In genomic region chr6:7846726-7847439, GRCm38 (mm10) we compare ENCODE assay signal across 11 mouse cellular contexts. TPM values are rescaled to one million over a fixed set of nuclear protein-coding genes. Genes with fewer than 3 reads are reported as not detected.
DNase-seq lines count a peak whose midpoint lies in the region; ATAC-seq and TF ChIP-seq lines count a peak whose summit lies in the region.
"Had no signal": no experiment of that assay in that cellular context is flagged by ENCODE, and none has a peak within 500 bp of the region (broad histone marks: within the 10 kb centered on the region; RNA-seq: fewer than 3 reads in every experiment).

No protein-coding gene starts in this region.

- no peaks in the 10 kb centered on the region for H3K4me1 ChIP-seq in midbrain, embryonic 11.5 days (ENCODE audit: control insufficient read depth, insufficient read depth, low read length)
- peaks cover 30% of the 10 kb centered on the region for H3K4me1 ChIP-seq in midbrain, embryonic 10.5 days
- H3K4me1 ChIP-seq in liver, postnatal 0 days (ENCODE audit: insufficient read depth): peaks cover 27% of the 10 kb centered on the region

- H3K36me3 ChIP-seq in midbrain, embryonic 11.5 days (ENCODE audit: control insufficient read depth, insufficient read depth, low read length): no peaks in the 10 kb centered on the region
- no peaks in the 10 kb centered on the region for H3K36me3 ChIP-seq in midbrain, embryonic 10.5 days
- 0 out of 2 replicates have a peak, but pooled peaks cover 3% of the 10 kb centered on the region for H3K36me3 ChIP-seq in liver, postnatal 0 days (replicated peaks; ENCODE audit: insufficient read depth, low read length)

- TF ChIP-seq CTCF in gastrocnemius, adult 2 months (IDR thresholded peaks at IDR 0.05): no peak
- TF ChIP-seq CTCF in liver, postnatal 0 days (IDR thresholded peaks at IDR 0.05; ENCODE audit: low read depth): no peak

- DNase-seq in gastrocnemius, adult 2 months: no peak
- no peak for DNase-seq in gastrocnemius, postnatal 36 days
- DNase-seq in midbrain, embryonic 11.5 days (ENCODE audit: low spot score, missing footprints): peak; percentile 81
- no peak for DNase-seq in midbrain, embryonic 10.5 days (ENCODE audit: low spot score)
- DNase-seq in liver, postnatal 0 days: no peak
- DNase-seq in thymus, postnatal 36 days: peak; percentile 51 to 76
- no peak for DNase-seq in left cerebral cortex, adult 8-10 months (ENCODE audit: low spot score in 2 of 2)
- no peak for DNase-seq in c-Kit-positive CD71-positive TER-119-positive erythroid progenitor cells, embryonic 14.5 days (ENCODE audit: low spot score)
- DNase-seq: cerebellum, adult 11-12 months; kidney, adult 18-20 months; right cerebral cortex, postnatal 14 days had no signal

- no peak for TF ChIP-seq EP300 in liver, postnatal 0 days (IDR thresholded peaks at IDR 0.05; ENCODE audit: low read depth)

- H3K9me3 ChIP-seq in midbrain, embryonic 11.5 days (ENCODE audit: control insufficient read depth, low read length): no peaks in the 10 kb centered on the region
- no peaks in the 10 kb centered on the region for H3K9me3 ChIP-seq in midbrain, embryonic 10.5 days (replicated peaks)
- no peaks in the 10 kb centered on the region for H3K9me3 ChIP-seq in liver, postnatal 0 days (ENCODE audit: low read length)

- H3K4me2 ChIP-seq in midbrain, embryonic 11.5 days: no peak overlapping the region; the same call in 1 of the 2 replicates
- H3K4me2 ChIP-seq in liver, postnatal 0 days (ENCODE audit: low read depth, low read length): peak overlapping the region; percentile 64

- H3K27me3 ChIP-seq in midbrain, embryonic 11.5 days (ENCODE audit: control insufficient read depth, insufficient read depth, low read length): no peaks in the 10 kb centered on the region
- no peaks in the 10 kb centered on the region for H3K27me3 ChIP-seq in midbrain, embryonic 10.5 days (ENCODE audit: low read depth, poor library complexity, severe bottlenecking)
- H3K27me3 ChIP-seq in liver, postnatal 0 days (ENCODE audit: insufficient read depth, low read length): no peaks in the 10 kb centered on the region

- H3K27ac ChIP-seq in gastrocnemius, adult 2 months: no peak overlapping the region; the same call in 1 of the 2 replicates
- H3K27ac ChIP-seq in midbrain, embryonic 11.5 days (ENCODE audit: low read depth, low read length): no peak overlapping the region
- no peak overlapping the region for H3K27ac ChIP-seq in midbrain, embryonic 10.5 days (replicated peaks)
- peak overlapping the region; percentile 76 for H3K27ac ChIP-seq in liver, postnatal 0 days (ENCODE audit: low read depth)

- 84% methylated on average over 8 of the region's 8 CpGs for WGBS in midbrain, embryonic 11.5 days
- 82% methylated on average over 8 of the region's 8 CpGs for WGBS in midbrain, embryonic 10.5 days
- WGBS in liver, postnatal 0 days (ENCODE audit: insufficient replicate concordance): 63% methylated on average over 8 of the region's 8 CpGs

- H3K4me3 ChIP-seq in gastrocnemius, adult 2 months: peak overlapping the region; percentile 11; the same call in 1 of the 2 replicates
- H3K4me3 ChIP-seq in midbrain, embryonic 11.5 days (ENCODE audit: low read depth, low read length): no peak overlapping the region
- no peak overlapping the region for H3K4me3 ChIP-seq in midbrain, embryonic 10.5 days
- H3K4me3 ChIP-seq in liver, postnatal 0 days (ENCODE audit: low read depth, low read length): peak overlapping the region; percentile 30

- H3K9ac ChIP-seq in midbrain, embryonic 11.5 days (ENCODE audit: low read length): no peak overlapping the region
- peak overlapping the region; percentile 39; the same call in 1 of the 2 replicates for H3K9ac ChIP-seq in liver, postnatal 0 days (replicated peaks)

- no peak for ATAC-seq in midbrain, embryonic 11.5 days (ENCODE audit: low FRiP score)
- no peak for ATAC-seq in liver, postnatal 0 days

- intact Hi-C loops in gastrocnemius, adult 2 months (cut with DNase I): loop anchor here (10.0 kb wide), 2 partner anchors 358 to 418 kb away; partner anchors contain the start of gene Mios
- intact Hi-C loops in gastrocnemius, postnatal 36 days (cut with DNase I): no loop called here

RNA-seq across cellular contexts. Expression of gene C1galt1, which starts 2.2 kb away (rescaled TPM):
- 10 to 100 TPM; 14.7 to 17.5 TPM for total RNA-seq in gastrocnemius, adult 2 months (2021)
- 10 to 100 TPM; 11.9 to 12.7 TPM for total RNA-seq in gastrocnemius, postnatal 36 days (2021)
- 2.6 and 3.1 TPM in 2 replicates for polyA plus RNA-seq in midbrain, embryonic 11.5 days (2014; fragmentation: Nextera tagmentation; extraction: Ambion mirVana)
- polyA plus RNA-seq in midbrain, embryonic 10.5 days (2016; fragmentation: Nextera tagmentation; extraction: Ambion mirVana): 1.5 and 1.7 TPM in 2 replicates
- 3.4 and 3.9 TPM in 2 replicates for polyA plus RNA-seq in liver, postnatal 0 days (2015; fragmentation: Nextera tagmentation; extraction: Ambion mirVana)
- 10 to 100 TPM; 11.6 to 12.7 (median 12.0) TPM for total RNA-seq in left cerebral cortex, adult 8-10 months (2022)

Comparison
In these comparisons a context has a peak if more than half of its experiments do, and no peak if none do; other contexts are left out.
1. DNase-seq: peak in midbrain, embryonic 11.5 days (single experiment) and thymus, postnatal 36 days (2 of 2); none in gastrocnemius, adult 2 months (single experiment), gastrocnemius, postnatal 36 days (0 of 2), midbrain, embryonic 10.5 days (single experiment), liver, postnatal 0 days (single experiment), left cerebral cortex, adult 8-10 months (0 of 2) and c-Kit-positive CD71-positive TER-119-positive erythroid progenitor cells, embryonic 14.5 days (single experiment).
2. H3K4me3 ChIP-seq: peak in gastrocnemius, adult 2 months (single experiment) and liver, postnatal 0 days (single experiment); none in midbrain, embryonic 11.5 days (single experiment) and midbrain, embryonic 10.5 days (single experiment).